Mouse (Mus musculus) G1E (cell line): ENCODE results near the gene Sema6c.

Experiments
- CTCF ChIP-seq: IDR thresholded peaks from 2 replicates; pipeline ENCODE4 v1.5.1; 2012; ENCODE audit warnings: low read depth, low read length, inconsistent platforms, mixed read lengths
- GATA1 ChIP-seq: IDR thresholded peaks from 2 replicates; pipeline ENCODE4 v1.6.1; 2012; ENCODE audit warnings: borderline replicate concordance, low read length, inconsistent platforms, mixed read lengths

GRCm38 (mm10) chr3:95176500-95176899, 16.2 kb downstream of the Sema6c start:
- TF ChIP-seq CTCF (no peak), GATA1 (no peak)
